Mouse (Mus musculus): ENCODE results near the gene Copz2. TPM values are rescaled to one million over a fixed set of nuclear protein-coding genes. Genes with fewer than 3 reads are reported as not detected.

Gene Copz2
- 0.37 TPM for polyA plus RNA-seq (2017; shearing (Covaris generic))

GRCm38 (mm10) chr11:96849681-96850467 lies at the start of gene Copz2:
Gene Copz2, plus strand, starts transcription at chr11:96849870.

GRCm38 (mm10) chr11:96829813-96830538 lies 19.7 kb upstream of the Copz2 start, which contains the start of gene Nfe2l1:
Gene Nfe2l1, minus strand, starts transcription at chr11:96829968.

Other genes starting within 250 kb of the Copz2 start
- gene Snx11, start 72.3 kb upstream of the Copz2 start, polyA plus RNA-seq (2017; shearing (Covaris generic)) = 32.6 TPM
- gene Cbx1, start 60.7 kb upstream of the Copz2 start, polyA plus RNA-seq (2017; shearing (Covaris generic)) = 44.5 TPM
- gene Nfe2l1, start 19.9 kb upstream of the Copz2 start, polyA plus RNA-seq (2017; shearing (Covaris generic)) = 53.0 TPM
- gene Cdk5rap3, start 66.6 kb downstream of the Copz2 start, polyA plus RNA-seq (2017; shearing (Covaris generic)) = 78.6 TPM
- gene Prr15l, start 78.2 kb downstream of the Copz2 start, polyA plus RNA-seq (2017; shearing (Covaris generic)) = 0.13 TPM
- 40.8 TPM for gene Pnpo, start 94.1 kb downstream of the Copz2 start, polyA plus RNA-seq (2017; shearing (Covaris generic))
- 76.0 TPM for gene Sp2, start 133.1 kb downstream of the Copz2 start, polyA plus RNA-seq (2017; shearing (Covaris generic))
- 29.5 TPM for gene Sp6, start 163.5 kb downstream of the Copz2 start, polyA plus RNA-seq (2017; shearing (Covaris generic))
- 14.4 TPM for gene Scrn2, start 180.1 kb downstream of the Copz2 start, polyA plus RNA-seq (2017; shearing (Covaris generic))
- 0.22 TPM for gene Lrrc46, start 191.5 kb downstream of the Copz2 start, polyA plus RNA-seq (2017; shearing (Covaris generic))
- gene Mrpl10, start 191.7 kb downstream of the Copz2 start, polyA plus RNA-seq (2017; shearing (Covaris generic)) = 84.8 TPM
- gene Osbpl7, start 200.8 kb downstream of the Copz2 start, polyA plus RNA-seq (2017; shearing (Covaris generic)) = 35.0 TPM